10 mouse cellular contexts compared by ENCODE assay signal in the genomic region with DNA sequence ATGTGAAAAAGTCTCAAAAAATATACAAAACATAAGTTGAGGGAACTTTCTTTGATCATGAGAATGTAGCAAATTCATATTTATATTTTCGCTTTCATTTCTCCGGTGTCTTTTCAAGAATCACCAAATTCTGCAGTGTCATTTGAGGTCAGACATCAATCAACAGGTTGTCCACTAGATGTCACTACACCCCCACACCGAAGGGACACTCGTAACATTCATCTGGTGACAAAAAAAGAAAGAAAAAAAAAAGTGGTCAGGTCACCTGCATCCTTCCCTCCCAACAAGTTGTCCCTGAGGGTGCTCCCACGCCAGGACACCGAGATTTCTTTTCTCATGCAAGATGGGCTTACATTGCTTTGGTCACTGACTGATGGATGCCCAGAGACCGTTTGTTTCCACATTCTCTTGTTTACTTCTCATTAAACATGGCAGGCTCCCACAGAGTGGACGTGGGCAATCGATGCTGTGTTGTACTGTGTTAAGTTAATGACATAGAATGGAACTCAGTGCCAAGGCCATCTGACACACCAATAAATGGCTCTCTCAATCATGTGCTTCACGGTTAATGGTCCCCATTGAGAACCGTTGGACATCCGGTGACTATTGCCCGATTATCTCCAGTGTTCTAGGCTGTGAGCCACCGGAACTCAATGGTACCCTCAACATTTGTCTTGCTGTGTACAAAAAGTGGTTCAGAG.
DNase-seq lines count a peak whose midpoint lies in the region; ATAC-seq and TF ChIP-seq lines count a peak whose summit lies in the region.
"Had no signal": no experiment of that assay in that cellular context is flagged by ENCODE, and none has a peak within 500 bp of the region (broad histone marks: within the 10 kb centered on the region; RNA-seq: fewer than 3 reads in every experiment).

No protein-coding gene starts in this region.

- DNase-seq in cerebellum, adult 9-10 months, result peak; percentile 3
- DNase-seq in cerebellum, adult 9-11 months, result no peak
- DNase-seq in liver, postnatal 0 days, result peak; percentile 52
- DNase-seq in liver, embryonic 11.5 days (ENCODE audit: low spot score), result no peak
- DNase-seq in T-cell, adult 2 months (ENCODE audit: low spot score), result peak; percentile 21
- peak; percentile 25 to 32 for DNase-seq in heart, postnatal 36 days
- peak; percentile 48 for DNase-seq in midbrain, postnatal 0 days (ENCODE audit: low spot score)

- 72% methylated on average over 14 of the region's 14 CpGs for WGBS in liver, postnatal 0 days (ENCODE audit: insufficient replicate concordance)
- WGBS in liver, embryonic 11.5 days, result 76% methylated on average over 14 of the region's 14 CpGs
- 79% methylated on average over 14 of the region's 14 CpGs for WGBS in midbrain, postnatal 0 days
- 74% methylated on average over 14 of the region's 14 CpGs for WGBS in forebrain, embryonic 15.5 days

- peak; percentile 82 for TF ChIP-seq CTCF in liver, postnatal 0 days (IDR thresholded peaks at IDR 0.05; ENCODE audit: low read depth)
- TF ChIP-seq CTCF in midbrain, postnatal 0 days (IDR thresholded peaks at IDR 0.05), result peak; percentile 79

- H3K4me2 ChIP-seq in liver, postnatal 0 days (ENCODE audit: low read depth, low read length), result no peak overlapping the region
- H3K4me2 ChIP-seq in liver, embryonic 11.5 days, result no peak overlapping the region
- H3K4me2 ChIP-seq in midbrain, postnatal 0 days (ENCODE audit: low read depth, low read length, poor library complexity, severe bottlenecking), result no peak overlapping the region
- H3K4me2 ChIP-seq in forebrain, embryonic 15.5 days (replicated peaks), result no peak overlapping the region
- H3K4me2 ChIP-seq: limb, embryonic 15.5 days had no signal

- no peak for ATAC-seq in liver, postnatal 0 days
- no peak for ATAC-seq in liver, embryonic 11.5 days (replicated peaks; ENCODE audit: low FRiP score)
- ATAC-seq in midbrain, postnatal 0 days (ENCODE audit: low FRiP score), result no peak
- ATAC-seq in forebrain, embryonic 15.5 days (replicated peaks), result no peak

- H3K36me3 ChIP-seq in liver, postnatal 0 days (replicated peaks; ENCODE audit: insufficient read depth, low read length), result no peaks in the 10 kb centered on the region
- no peaks in the 10 kb centered on the region for H3K36me3 ChIP-seq in liver, embryonic 11.5 days (ENCODE audit: control insufficient read depth, insufficient read depth, low read length)
- no peaks in the 10 kb centered on the region for H3K36me3 ChIP-seq in midbrain, postnatal 0 days (ENCODE audit: insufficient read depth, low read length)
- H3K36me3 ChIP-seq in forebrain, embryonic 15.5 days, result no peaks in the 10 kb centered on the region
- H3K36me3 ChIP-seq: G1E; limb, embryonic 15.5 days had no signal

- no peak overlapping the region for H3K4me3 ChIP-seq in liver, postnatal 0 days (ENCODE audit: low read depth, low read length)
- H3K4me3 ChIP-seq in liver, embryonic 11.5 days (ENCODE audit: low read depth, low read length), result no peak overlapping the region
- H3K4me3 ChIP-seq in midbrain, postnatal 0 days (ENCODE audit: low read depth, low read length), result no peak overlapping the region
- no peak overlapping the region for H3K4me3 ChIP-seq in forebrain, embryonic 15.5 days
- H3K4me3 ChIP-seq: limb, embryonic 15.5 days had no signal

- intact Hi-C loops in heart, postnatal 36 days (cut with DNase I), result loop anchor here (1.0 to 5.0 kb wide), 2 partner anchors 172 to 331 kb away; no protein-coding TSS in a partner anchor

- H3K9ac ChIP-seq in liver, postnatal 0 days (replicated peaks), result no peak overlapping the region
- H3K9ac ChIP-seq in liver, embryonic 11.5 days (ENCODE audit: low read depth, low read length), result no peak overlapping the region
- no peak overlapping the region for H3K9ac ChIP-seq in midbrain, postnatal 0 days (replicated peaks; ENCODE audit: low read length, poor library complexity, severe bottlenecking)
- H3K9ac ChIP-seq in forebrain, embryonic 15.5 days (replicated peaks), result no peak overlapping the region
- H3K9ac ChIP-seq: limb, embryonic 15.5 days had no signal

- TF ChIP-seq EP300 in liver, postnatal 0 days (IDR thresholded peaks at IDR 0.05; ENCODE audit: low read depth), result no peak

- no peaks in the 10 kb centered on the region for H3K27me3 ChIP-seq in liver, postnatal 0 days (ENCODE audit: insufficient read depth, low read length)
- no peaks in the 10 kb centered on the region for H3K27me3 ChIP-seq in liver, embryonic 11.5 days (replicated peaks; ENCODE audit: control insufficient read depth, insufficient read depth, low read length)
- no peaks in the 10 kb centered on the region for H3K27me3 ChIP-seq in midbrain, postnatal 0 days (ENCODE audit: insufficient read depth, low read length)
- no peaks in the 10 kb centered on the region for H3K27me3 ChIP-seq in forebrain, embryonic 15.5 days
- H3K27me3 ChIP-seq: limb, embryonic 15.5 days had no signal

- H3K4me1 ChIP-seq in liver, postnatal 0 days (ENCODE audit: insufficient read depth), result 0 out of 2 replicates have a peak, but pooled peaks cover 3% of the 10 kb centered on the region
- peaks cover 8% of the 10 kb centered on the region; the same call in 1 of the 2 replicates for H3K4me1 ChIP-seq in liver, embryonic 11.5 days (replicated peaks; ENCODE audit: control insufficient read depth, insufficient read depth, low read length)
- peaks cover 4% of the 10 kb centered on the region; the same call in 1 of the 2 replicates for H3K4me1 ChIP-seq in midbrain, postnatal 0 days (ENCODE audit: insufficient read depth, low read length)
- peaks cover 10% of the 10 kb centered on the region for H3K4me1 ChIP-seq in forebrain, embryonic 15.5 days
- H3K4me1 ChIP-seq: limb, embryonic 15.5 days had no signal

- no peaks in the 10 kb centered on the region for H3K9me3 ChIP-seq in liver, postnatal 0 days (ENCODE audit: low read length)
- H3K9me3 ChIP-seq in liver, embryonic 11.5 days (ENCODE audit: control insufficient read depth, low read length), result no peaks in the 10 kb centered on the region
- no peaks in the 10 kb centered on the region for H3K9me3 ChIP-seq in midbrain, postnatal 0 days (ENCODE audit: low read length)
- no peaks in the 10 kb centered on the region for H3K9me3 ChIP-seq in forebrain, embryonic 15.5 days
- H3K9me3 ChIP-seq: limb, embryonic 15.5 days had no signal

- no peak overlapping the region for H3K27ac ChIP-seq in liver, postnatal 0 days (ENCODE audit: low read depth)
- no peak overlapping the region for H3K27ac ChIP-seq in liver, embryonic 11.5 days (ENCODE audit: low read depth, low read length)
- H3K27ac ChIP-seq in midbrain, postnatal 0 days (ENCODE audit: low read depth, low read length), result no peak overlapping the region
- no peak overlapping the region for H3K27ac ChIP-seq in forebrain, embryonic 15.5 days (replicated peaks)
- H3K27ac ChIP-seq: limb, embryonic 15.5 days had no signal

Comparison
In these comparisons a context has a peak if more than half of its experiments do, and no peak if none do; other contexts are left out.
1. DNase-seq: peak in cerebellum, adult 9-10 months (single experiment), liver, postnatal 0 days (single experiment), T-cell, adult 2 months (single experiment), heart, postnatal 36 days (2 of 2) and midbrain, postnatal 0 days (single experiment); none in cerebellum, adult 9-11 months (single experiment) and liver, embryonic 11.5 days (single experiment).